Mouse (Mus musculus): ENCODE measurements around the gene H2-D1.
A peak's percentile ranks its signal among the peaks of the same experiment; 100 is the strongest.
"Not testable (repeated sequence)": the region's sequence is repeated elsewhere in the genome, so short reads cannot be mapped to it uniquely, and the experiment has no call there.

Gene H2-D1

DNA sequence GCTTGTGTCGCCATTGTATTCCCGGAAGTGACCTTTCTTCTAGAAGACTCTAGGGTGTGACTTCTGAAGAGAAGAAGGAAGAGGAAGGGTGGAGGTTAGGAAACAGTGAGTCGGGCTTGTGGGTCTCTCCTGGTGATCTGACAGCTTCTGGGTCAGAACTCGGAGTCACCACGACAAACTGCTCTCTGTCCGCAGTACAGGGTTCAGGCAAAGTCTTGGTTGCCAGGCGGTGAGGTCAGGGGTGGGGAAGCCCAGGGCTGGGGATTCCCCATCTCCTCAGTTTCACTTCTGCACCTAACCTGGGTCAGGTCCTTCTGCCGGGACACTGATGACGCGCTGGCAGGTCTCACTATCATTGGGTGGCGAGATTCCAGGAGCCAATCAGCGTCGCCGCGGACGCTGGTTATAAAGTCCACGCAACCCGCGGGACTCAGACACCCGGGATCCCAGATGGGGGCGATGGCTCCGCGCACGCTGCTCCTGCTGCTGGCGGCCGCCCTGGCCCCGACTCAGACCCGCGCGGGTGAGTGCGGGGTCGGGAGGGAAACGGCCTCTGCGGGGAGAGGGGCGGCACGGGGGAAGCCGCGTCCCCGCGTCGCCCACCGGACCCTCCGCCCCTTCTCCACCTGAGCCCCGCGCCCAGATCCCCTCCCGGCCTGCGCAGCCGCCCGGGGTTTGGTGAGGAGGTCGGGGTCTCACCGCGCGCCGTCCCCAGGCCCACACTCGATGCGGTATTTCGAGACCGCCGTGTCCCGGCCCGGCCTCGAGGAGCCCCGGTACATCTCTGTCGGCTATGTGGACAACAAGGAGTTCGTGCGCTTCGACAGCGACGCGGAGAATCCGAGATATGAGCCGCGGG lies at the start of gene H2-D1:
TSS of gene H2-D1 (plus strand) at position 67 of the 859 bp plus-strand sequence.
- DNase-seq (ENCODE audit: low read depth, low spot score) = peak; percentile 91

DNA sequence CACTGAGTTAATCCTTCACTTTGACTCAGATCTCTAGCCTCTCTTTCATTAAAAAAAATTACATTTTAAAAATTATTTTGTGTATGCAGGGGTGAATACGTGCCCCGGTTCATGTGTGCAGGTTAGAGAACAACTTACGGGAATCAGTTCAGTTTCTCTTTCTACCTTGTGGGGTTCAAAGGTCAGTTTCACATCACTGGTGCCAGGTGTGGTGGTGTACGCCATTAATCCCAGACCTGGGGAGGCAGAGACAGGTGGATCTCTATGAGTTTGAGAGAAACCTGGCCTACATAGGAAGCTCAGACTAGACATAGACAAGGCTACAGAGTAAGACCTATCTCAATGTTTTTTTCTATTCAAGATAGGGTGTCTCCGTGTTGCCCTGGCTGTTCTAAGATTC lies 49.5 kb upstream of the H2-D1 start:
- no peak for DNase-seq (ENCODE audit: low read depth, low spot score)

DNA sequence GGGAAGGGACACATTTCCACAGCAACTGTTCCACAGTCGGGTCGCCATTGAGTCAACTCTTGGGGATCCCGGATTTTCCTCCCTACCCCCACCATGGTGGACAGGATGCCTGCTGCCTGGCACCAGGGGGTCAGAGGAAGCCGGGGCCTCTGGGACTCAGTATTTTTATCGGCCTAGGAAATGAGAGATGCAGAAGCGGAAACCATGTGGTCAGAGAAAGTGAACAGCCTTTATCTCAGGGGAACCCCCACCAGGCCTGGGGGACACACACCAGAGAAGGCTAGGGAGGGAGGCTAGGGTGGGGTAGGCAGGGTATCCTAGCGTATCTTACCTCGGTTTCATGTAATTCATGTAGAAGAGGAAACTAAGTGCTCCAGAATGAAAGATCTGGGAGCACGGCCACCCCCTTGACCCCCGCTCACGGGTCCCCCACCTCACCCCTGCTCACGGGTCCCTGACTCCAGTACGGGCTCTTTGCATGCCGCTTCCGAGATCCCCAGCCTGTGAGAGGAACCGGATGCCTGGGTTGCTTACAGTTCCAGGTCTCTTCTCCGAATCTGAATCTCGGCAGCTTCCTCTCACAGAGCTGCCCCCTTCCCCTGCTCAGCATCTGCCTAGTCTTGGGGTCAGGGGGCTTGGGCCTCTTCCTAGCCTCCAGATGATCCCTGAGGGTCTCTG lies 43.9 kb upstream of the H2-D1 start:
- no peak for DNase-seq (ENCODE audit: low read depth, low spot score)

DNA sequence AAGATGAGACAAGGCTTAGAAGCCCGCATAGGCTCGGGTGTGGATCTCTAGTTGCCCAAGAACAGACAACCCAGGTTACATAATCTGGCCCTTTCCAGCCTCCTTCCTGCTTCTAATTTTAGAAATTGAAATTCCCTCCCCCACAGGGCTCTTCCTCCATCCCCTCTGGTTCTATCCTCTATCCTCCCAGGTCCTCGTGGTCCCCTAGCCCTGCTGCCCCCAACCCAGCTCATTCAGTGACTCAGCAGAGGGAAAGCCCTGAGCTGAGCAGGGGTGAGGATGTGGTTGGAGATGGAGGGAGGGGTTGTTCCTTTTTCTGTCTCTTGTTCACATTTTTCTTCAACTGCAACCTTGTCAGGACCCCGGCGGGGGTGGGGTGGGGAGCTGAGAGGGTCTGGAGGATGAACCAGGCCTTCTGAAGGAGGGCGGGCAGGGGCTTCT lies 42.9 kb upstream of the H2-D1 start:
- no peak for DNase-seq (ENCODE audit: low read depth, low spot score)

DNA sequence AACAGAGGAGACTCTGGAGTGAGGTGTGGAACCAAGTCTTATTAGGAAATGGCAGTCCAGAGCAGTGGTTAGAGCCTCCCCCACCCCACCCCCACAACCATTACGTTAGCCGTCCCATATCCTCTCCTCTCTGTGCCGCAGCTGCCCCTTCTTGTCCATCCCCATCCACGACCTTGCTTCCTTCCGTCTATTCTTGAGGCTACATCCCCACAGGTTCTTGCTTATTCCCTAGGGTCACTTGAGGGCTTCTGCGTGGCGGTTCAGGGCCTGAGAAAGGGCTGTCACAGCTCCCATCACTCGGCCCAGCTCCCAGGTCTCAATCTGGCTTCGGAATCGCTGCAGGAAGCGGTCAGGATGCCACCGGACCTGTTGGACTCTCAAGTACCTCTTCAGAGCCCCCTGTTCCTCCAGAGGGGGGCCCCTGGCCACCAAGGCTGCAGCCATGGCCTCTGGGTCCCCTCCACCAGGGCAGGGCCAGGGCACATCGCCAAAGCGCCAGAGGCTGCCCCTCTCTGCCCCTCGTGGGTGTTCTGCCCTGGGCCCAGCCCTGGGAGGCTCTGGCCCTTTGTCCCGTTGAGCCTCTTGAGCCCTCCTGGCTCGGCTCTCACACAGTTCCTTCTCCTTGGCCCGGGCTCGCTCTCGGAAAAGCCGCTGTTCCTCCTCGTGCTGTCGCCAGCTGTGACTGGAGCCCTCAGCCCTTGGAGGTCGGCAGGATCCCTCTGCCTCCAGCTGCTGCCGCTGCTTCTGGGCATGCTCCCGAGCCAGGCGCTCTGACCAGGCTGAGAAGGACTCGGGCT lies 42.2 kb upstream of the H2-D1 start, which contains the start of gene Gm16181:
TSS of gene Gm16181 (plus strand) at position 679 of the 797 bp plus-strand sequence.
- no peak for DNase-seq (ENCODE audit: low read depth, low spot score)

DNA sequence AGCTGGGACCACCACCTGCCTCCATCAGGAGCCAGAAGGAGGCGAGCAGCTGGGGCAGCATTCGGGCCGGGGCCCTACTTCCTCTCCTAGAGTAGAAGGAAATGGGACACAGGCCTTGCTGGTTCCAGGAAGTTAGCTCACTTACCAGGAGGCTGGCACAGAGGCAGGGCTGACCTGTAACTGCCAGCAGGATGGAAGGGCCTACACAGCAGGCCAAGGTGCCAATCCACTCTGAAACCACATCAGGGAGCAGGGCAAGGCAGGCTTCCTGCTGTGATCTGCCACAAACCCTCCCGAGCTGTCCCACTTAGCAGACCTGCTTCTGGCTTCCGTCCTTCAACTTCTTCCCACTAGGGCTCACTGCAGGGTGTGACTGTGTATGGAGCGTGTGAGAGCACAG lies 40.2 kb upstream of the H2-D1 start:
- DNase-seq (ENCODE audit: low read depth, low spot score) = no peak

DNA sequence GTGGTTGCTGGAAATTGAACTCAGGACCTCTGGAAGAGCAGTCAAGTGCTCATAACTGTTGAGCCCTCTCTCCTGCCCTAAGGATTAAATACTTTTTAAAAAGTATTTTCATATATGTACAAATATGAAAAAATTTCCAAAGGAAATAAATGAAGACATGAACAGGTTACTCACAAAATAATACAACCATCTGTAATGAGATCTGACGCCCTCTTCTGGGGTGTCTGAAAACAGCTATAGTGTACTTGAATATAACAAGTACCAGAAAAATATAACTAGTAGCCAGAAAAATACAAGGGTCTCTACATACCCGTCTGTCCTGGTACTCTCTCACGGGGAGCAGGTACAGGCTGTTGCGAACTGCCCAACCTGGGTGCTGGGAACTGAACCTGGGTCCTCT lies 37.9 kb upstream of the H2-D1 start:
- DNase-seq (ENCODE audit: low read depth, low spot score) = no peak

DNA sequence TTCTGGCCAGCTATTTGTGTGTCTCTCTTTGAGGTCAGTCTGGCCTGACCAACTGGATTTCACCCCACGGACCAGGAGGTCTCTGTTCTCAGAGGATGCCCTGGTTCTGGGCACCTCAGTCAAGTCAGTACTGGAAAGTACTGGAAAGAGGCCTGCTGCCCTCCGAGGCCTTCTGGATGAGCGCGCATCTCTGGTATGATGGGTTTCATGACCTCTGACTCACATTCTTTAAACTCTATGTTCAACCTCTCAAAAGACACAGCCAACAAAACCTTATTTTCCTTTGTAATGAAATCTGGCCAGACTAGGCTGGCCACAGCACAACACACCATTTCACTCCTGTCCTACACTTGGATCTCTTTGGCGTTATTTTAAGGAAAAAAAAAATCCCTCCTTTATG lies 37.1 kb upstream of the H2-D1 start:
- DNase-seq (ENCODE audit: low read depth, low spot score) = no peak

DNA sequence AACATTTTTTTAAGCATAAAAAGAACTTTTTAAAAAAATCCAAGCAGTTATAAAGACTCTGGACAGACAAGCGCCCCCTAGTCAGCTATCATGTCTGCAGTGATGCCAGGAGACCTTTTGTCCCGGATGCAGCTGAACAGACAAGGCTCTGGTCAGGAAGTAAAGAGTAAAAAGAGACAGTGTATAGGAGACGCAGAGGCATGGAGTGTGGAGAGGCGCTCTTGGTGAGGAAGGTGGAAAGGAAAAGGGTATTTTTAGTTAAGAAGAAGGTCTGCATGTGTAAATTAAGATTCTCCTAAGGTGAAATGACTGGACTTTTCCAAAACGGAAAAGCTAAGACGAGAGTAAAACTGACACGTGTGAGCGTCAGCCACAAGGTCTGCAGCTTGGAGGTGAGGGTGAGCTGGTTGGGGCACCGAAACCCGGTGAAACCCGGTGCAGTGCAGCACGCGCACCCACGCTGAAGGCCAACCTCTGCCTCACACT lies 35.9 kb upstream of the H2-D1 start:
- DNase-seq (ENCODE audit: low read depth, low spot score) = no peak

DNA sequence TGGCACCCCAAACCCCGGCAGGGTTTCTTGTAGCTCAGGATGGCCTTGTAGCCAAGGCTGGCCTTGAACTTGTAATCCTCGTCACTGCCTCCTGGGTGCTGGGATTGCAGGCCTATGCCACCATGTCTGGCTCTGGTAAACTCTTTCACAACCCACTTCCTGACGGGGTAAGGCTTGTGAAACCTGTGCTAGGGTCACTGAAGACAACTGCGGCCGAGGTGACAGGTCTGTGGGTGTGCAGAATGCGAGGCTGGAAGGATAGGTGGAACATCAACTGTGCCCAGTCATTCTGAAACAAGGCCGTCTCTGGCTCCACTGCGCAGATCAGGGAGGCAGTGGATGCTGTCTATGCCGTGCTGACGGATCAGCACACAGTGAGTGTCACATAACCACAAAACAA lies 31.5 kb upstream of the H2-D1 start:
- no peak for DNase-seq (ENCODE audit: low read depth, low spot score)

DNA sequence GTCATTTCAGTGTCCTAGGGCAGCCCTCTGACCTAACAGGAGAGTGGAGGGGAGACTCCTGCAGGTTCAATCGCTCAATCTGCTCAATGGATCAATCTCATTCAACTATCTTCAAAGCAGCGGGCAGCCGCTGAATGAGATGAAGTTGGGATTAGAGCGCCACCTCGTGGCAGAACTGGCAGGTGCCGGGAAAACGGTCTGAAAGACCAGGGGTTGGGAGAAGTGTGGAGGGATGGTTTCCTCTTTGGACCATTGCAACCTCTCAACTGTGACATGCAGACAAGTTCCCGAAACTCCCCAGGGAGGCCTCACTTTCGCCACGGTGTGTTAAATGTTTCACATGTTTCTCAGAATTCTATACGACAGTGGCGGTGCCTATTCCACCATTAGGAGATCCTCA lies 30.5 kb upstream of the H2-D1 start:
- peak; percentile 84 for DNase-seq (ENCODE audit: low read depth, low spot score)

DNA sequence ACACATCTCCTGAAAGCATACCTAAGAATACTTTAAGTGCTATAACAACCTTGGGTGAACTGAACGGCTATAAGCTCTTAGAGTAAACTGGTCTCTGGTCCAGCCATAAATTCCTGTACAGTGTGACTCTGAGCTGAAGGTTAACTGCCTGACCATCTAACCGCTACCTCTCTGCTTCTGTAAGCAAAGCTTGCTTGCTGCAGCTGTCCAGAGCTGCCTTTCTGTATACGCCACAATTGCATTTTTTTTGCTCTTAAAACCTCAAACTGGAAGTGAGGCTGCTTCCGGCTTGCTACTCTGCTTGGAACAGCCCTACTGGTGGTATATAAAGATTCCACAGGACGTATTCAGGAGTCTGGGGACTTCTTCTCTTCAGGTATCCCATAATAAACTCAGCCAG lies 29.9 kb upstream of the H2-D1 start:
- no peak for DNase-seq (ENCODE audit: low read depth, low spot score)

DNA sequence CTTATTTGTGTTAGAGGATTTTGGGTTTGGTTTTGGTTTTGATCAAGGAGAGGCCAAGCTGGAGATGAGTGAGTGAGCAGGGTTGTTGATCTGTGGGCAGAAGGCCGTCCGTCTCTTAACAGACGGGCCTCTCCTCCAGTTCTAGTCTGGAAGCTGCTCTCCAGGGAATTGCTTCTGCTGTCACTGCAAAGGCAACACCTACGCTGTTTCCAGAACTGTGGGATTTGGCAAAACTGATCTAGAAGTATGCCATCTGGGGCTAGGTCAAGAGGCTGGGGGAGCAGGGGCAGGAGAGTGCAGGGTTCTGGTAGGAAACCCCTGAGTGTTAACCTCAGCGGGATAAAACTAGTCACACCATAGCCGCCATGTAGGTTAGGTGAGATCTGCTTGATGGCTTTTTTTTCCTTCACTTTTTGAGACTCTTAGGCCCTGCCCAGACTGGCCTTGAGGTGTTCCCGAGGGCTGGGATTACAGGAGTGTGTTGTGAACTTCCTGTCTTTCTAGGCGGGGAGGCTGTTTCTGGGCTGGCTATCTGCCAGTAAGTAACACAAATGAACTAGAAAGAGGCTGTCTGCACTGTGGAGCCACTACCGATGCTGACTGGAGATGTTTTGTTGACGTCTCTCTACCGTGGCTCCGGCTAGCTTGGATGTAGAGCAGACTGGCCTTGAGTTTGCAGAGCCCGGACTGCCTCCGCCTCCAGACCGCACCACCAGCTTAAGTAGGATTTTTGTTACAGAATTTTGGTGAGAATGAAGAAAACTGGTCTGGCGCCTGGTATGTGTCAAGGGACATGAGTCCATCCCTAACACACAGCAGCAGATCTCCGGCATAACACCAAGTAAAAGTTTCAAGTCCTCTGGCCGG lies 29.2 kb upstream of the H2-D1 start, which contains the start of gene Atp6v1g2:
TSS of gene Atp6v1g2 (plus strand) at position 547 of the 867 bp plus-strand sequence.
- DNase-seq (ENCODE audit: low read depth, low spot score) = no peak

DNA sequence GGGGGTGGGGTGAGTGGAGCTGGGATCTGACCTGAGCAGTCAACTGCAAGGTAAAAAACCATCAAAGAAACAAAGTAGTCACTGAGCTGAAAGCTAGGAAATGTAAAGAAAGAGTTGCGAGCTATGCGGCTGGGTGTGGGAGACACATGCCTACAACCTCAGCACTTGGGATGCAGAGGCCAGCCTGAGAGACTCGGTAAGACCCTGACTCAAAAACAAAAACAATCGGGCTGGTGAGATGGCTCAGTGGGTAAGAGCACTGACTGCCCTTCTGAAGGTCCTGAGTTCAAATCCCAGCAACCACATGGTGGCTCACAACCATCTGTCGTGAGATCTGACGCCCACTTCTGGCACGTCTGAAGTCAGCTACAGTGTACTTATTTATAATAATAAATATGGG lies 28.4 kb upstream of the H2-D1 start:
- not testable (repeated sequence) for DNase-seq (ENCODE audit: low read depth, low spot score)

DNA sequence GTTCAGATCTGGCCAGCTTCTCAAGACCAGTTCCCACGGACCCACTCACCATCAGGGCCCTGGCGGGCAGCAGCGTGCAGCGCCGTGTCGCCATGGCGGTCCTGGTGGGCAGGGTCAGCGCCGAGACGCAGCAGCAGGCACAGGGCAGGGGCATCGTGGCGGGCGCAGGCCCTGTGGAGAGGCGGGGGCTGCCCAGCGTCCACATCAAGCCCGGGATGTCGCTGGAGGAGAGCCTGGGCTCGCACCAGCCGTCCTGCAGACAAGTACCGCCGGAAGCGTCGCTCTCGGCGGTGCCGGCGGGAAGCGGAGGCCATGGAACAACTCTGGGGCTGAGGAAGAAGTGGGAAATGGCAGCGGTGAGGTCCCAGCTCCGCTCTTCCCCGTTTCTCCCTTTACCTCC lies 27.6 kb upstream of the H2-D1 start:
- DNase-seq (ENCODE audit: low read depth, low spot score) = no peak

DNA sequence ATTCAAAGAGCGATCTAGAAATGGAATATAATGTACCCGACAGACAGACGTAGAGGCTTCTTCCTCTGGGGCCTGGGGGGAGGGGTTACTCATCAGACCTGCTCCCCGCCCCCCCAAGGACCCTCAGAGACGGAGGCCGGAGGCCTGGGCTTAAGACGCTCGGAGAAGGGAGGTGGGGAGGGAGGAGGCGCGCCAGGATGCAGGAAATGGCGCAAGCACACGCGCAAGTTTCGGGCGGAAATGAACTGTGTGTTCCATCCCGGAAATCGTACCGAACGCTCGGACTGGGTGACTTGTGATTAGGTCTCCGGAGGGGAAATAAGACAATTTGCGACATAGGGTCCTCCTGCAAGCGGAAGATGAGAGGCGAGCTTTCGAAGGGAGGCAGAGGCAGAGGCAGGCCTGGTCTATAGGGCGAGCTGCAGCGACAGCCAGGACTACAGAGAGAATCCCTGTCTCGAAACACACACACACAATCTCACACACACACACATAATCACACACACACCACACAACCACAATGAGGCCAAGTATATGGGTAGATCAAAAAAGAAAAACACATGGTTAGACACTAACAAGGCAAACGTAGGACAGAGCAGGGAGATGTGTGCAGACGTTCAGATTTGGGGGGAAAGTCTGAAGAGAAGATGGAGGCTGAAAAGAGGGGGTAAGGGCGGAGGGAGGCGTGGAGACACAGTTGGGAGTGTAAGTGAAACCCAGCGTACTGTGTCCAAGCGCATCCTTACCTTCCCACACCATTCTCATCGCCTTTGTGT lies 26.7 kb upstream of the H2-D1 start, which contains the start of gene Nfkbil1:
TSS of gene Nfkbil1 (minus strand) at position 179 of the 776 bp plus-strand sequence.
- peak; percentile 94 for DNase-seq (ENCODE audit: low read depth, low spot score)

DNA sequence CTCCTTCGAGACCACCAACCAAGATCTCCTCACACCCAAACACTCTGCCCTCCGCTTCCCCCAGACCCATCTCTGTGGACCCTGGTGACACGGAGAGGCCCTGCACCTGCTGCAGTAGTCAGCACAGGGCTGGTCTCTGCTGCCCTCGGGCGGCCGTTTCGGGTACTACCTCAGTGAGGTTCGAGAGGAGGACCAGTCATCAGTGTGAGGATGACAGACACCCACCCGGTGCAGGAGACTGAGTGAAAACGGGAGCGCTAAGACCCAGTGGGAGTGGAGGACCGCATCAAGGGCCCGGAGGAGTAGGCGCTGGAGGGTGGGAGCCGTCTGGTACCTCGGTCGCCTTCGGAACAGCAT lies 26.2 kb upstream of the H2-D1 start:
- DNase-seq (ENCODE audit: low read depth, low spot score) = peak; percentile 91

DNA sequence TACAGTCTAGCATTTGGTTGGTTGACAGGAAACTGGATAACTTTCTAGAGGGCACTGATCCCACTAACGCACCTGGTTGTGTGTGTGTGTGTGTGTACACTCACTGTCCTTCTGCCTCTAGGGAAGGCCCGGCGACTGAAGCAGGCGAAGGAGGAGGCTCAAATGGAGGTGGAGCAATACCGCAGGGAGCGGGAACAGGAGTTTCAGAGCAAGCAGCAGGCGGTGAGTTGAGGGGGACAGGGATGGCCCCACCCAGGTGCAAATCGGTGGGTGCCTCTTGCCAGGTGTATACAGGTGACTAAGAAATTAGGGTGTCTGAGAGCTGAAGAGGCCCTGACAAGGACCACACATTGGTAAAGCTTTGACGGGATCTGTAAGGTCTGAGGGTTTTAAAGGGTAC lies 25.5 kb upstream of the H2-D1 start:
- DNase-seq (ENCODE audit: low read depth, low spot score) = no peak

DNA sequence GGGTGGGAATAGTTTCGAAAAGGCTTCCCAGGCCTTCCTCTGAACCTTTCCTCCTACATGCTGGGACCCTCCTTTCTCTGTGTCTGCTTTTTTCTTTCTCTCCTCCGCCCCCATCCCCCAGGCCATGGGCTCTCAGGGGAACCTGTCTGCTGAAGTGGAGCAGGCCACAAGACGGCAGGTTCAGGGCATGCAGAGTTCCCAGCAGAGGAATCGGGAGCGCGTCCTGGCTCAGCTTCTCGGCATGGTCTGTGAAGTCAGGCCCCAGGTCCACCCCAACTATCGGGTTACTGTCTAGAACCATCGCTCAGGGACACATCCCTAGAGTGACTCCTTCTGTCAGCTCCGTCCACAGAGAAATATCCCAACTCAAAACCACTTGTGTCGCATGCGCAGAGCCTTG lies 25.0 kb upstream of the H2-D1 start:
- DNase-seq (ENCODE audit: low read depth, low spot score) = no peak

DNA sequence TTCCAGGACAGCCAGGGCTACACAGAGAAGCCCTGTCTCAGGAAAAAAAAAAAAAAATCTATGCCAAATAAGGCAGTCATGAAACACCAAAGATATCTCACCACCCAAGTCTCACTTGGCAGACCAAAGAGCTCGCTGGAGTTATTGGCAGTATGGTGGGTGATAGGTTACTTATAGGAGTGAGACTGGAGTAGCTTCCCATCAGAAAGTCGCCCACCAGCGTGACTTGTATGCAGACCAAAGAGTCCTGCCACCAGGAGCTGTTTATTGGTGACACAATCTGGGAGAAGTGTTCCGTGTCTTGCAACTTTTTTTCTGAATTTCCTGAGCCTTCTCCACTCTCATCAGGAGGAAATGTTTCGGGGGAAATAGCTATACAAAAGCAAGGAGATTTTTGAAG lies 22.8 kb upstream of the H2-D1 start:
- DNase-seq (ENCODE audit: low read depth, low spot score) = no peak

Measured in forelimb bud, embryonic 11.5 days (tissue).